Mouse (Mus musculus): ENCODE measurements around the gene Tectb. TPM values are rescaled to one million over a fixed set of nuclear protein-coding genes. Genes with fewer than 3 reads are reported as not detected.

The Tectb gene
- polyA plus RNA-seq, 1 experiment: not detected

- Histone ChIP-seq H3K27me3 (ENCODE audit: control insufficient read depth, insufficient read depth, low read length) (no peaks in the 10 kb centered on the region), H3K4me1 (ENCODE audit: control insufficient read depth, insufficient read depth, insufficient read length, low read length) (peaks cover 2% of the 10 kb centered on the region; the same call in 1 of the 2 replicates), H3K4me3 (ENCODE audit: low read depth, low read length) (no peak overlapping the region), H3K36me3 (ENCODE audit: control insufficient read depth, insufficient read depth, low read length) (no peaks in the 10 kb centered on the region), H3K27ac (ENCODE audit: insufficient read depth, low read depth, low read length) (no peak overlapping the region)
- TF ChIP-seq CTCF (IDR thresholded peaks at IDR 0.05; ENCODE audit: extremely low read depth, insufficient read length, insufficient replicate concordance, low read depth, low read length) (peak; percentile 19; the same call in 1 of the 2 replicates), POLR2A (IDR thresholded peaks at IDR 0.05; ENCODE audit: low read depth, low read length) (no peak)
- WGBS: 69% methylated on average over 7 of the region's 7 CpGs
Measured at GRCm38 (mm10) chr19:55227135-55227534, 46.6 kb downstream of the Tectb start.

GRCm38 (mm10) chr19:55231081-55231480, 50.5 kb downstream of the Tectb start:
- no peak overlapping the region for H3K4me3 ChIP-seq (ENCODE audit: low read depth, low read length)
- H3K27me3 ChIP-seq (ENCODE audit: control insufficient read depth, insufficient read depth, low read length): no peaks in the 10 kb centered on the region
- H3K27ac ChIP-seq (ENCODE audit: insufficient read depth, low read depth, low read length): no peak overlapping the region
- H3K36me3 ChIP-seq (ENCODE audit: control insufficient read depth, insufficient read depth, low read length): no peaks in the 10 kb centered on the region
- WGBS: 78% methylated on average over 10 of the region's 10 CpGs
- TF ChIP-seq POLR2A (IDR thresholded peaks at IDR 0.05; ENCODE audit: low read depth, low read length): no peak
- TF ChIP-seq CTCF (IDR thresholded peaks at IDR 0.05; ENCODE audit: extremely low read depth, insufficient read length, insufficient replicate concordance, low read depth, low read length): no peak
- peaks cover 2% of the 10 kb centered on the region; the same call in 1 of the 2 replicates for H3K4me1 ChIP-seq (ENCODE audit: control insufficient read depth, insufficient read depth, insufficient read length, low read length)

- H3K4me3 ChIP-seq (ENCODE audit: low read depth, low read length): no peak overlapping the region
- 17% methylated on average over 8 of the region's 8 CpGs for WGBS
- no peaks in the 10 kb centered on the region for H3K27me3 ChIP-seq (ENCODE audit: control insufficient read depth, insufficient read depth, low read length)
- H3K4me1 ChIP-seq (ENCODE audit: control insufficient read depth, insufficient read depth, insufficient read length, low read length): peaks cover 2% of the 10 kb centered on the region; the same call in 1 of the 2 replicates
- H3K36me3 ChIP-seq (ENCODE audit: control insufficient read depth, insufficient read depth, low read length): no peaks in the 10 kb centered on the region
- no peak for TF ChIP-seq POLR2A (IDR thresholded peaks at IDR 0.05; ENCODE audit: low read depth, low read length)
- TF ChIP-seq CTCF (IDR thresholded peaks at IDR 0.05; ENCODE audit: extremely low read depth, insufficient read length, insufficient replicate concordance, low read depth, low read length): no peak
- H3K27ac ChIP-seq (ENCODE audit: insufficient read depth, low read depth, low read length): peak overlapping the region; percentile 66; the same call in 1 of the 2 replicates
Measured at GRCm38 (mm10) chr19:55232136-55232535, 51.6 kb downstream of the Tectb start.

GRCm38 (mm10) chr19:55236026-55236425, 55.5 kb downstream of the Tectb start:
- Histone ChIP-seq H3K27me3 (ENCODE audit: control insufficient read depth, insufficient read depth, low read length) (no peaks in the 10 kb centered on the region), H3K27ac (ENCODE audit: insufficient read depth, low read depth, low read length) (no peak overlapping the region), H3K4me1 (ENCODE audit: control insufficient read depth, insufficient read depth, insufficient read length, low read length) (peaks cover 2% of the 10 kb centered on the region; the same call in 1 of the 2 replicates), H3K4me3 (ENCODE audit: low read depth, low read length) (no peak overlapping the region), H3K36me3 (ENCODE audit: control insufficient read depth, insufficient read depth, low read length) (no peaks in the 10 kb centered on the region)
- TF ChIP-seq CTCF (IDR thresholded peaks at IDR 0.05; ENCODE audit: extremely low read depth, insufficient read length, insufficient replicate concordance, low read depth, low read length): no peak
- TF ChIP-seq POLR2A (IDR thresholded peaks at IDR 0.05; ENCODE audit: low read depth, low read length): no peak
- whole genome bisulfite sequencing: 13% methylated on average over 2 of the region's 2 CpGs

- 81% methylated on average over 5 of the region's 5 CpGs for WGBS
- no peaks in the 10 kb centered on the region for H3K27me3 ChIP-seq (ENCODE audit: control insufficient read depth, insufficient read depth, low read length)
Measured at GRCm38 (mm10) chr19:55236564-55236963, 56.0 kb downstream of the Tectb start.

DNA sequence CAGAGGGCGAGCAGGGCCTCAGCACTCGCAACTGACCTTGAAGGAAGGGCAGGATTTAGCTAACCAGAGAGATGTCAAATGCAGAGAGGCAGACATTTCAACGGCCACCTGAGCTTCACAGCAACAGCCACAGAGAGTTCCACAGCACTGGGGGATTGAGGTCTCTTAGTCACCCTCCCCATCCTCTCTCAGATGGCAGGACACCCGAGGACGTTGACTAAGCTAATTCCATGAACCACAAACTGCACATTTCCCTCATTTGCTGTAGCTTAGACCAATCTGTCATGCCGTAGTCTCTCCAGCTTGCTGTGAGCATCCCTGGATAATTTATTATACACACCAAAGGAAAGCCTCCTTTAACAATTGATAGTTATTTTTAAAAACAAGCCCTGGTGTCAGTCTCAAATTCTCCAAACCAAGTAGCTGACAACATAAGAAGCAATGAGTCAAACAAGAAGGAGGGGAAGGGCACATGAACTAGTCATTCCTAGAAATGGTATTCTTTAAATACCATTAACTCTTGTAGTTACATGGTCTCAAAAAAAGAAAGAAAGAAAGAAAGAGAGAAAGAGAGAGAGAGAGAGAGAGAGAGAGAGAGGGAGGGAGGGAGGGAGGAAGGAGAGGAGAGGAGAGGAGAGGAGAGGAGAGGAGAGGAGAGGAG, 59.4 kb downstream of the Tectb start:
- TF ChIP-seq CTCF (IDR thresholded peaks at IDR 0.05; ENCODE audit: extremely low read depth, insufficient read length, insufficient replicate concordance, low read depth, low read length) (no peak), POLR2A (IDR thresholded peaks at IDR 0.05; ENCODE audit: low read depth, low read length) (no peak)
- H3K27ac ChIP-seq (ENCODE audit: insufficient read depth, low read depth, low read length): no peak overlapping the region
- peaks cover 3% of the 10 kb centered on the region; the same call in 1 of the 2 replicates for H3K4me1 ChIP-seq (ENCODE audit: control insufficient read depth, insufficient read depth, insufficient read length, low read length)
- no peaks in the 10 kb centered on the region for H3K36me3 ChIP-seq (ENCODE audit: control insufficient read depth, insufficient read depth, low read length)
- H3K4me3 ChIP-seq (ENCODE audit: low read depth, low read length): no peak overlapping the region
- no peaks in the 10 kb centered on the region for H3K27me3 ChIP-seq (ENCODE audit: control insufficient read depth, insufficient read depth, low read length)
- WGBS: 69% methylated on average over 6 of the region's 6 CpGs

More at GRCm38 (mm10) chr19:55236564-55236963, 56.0 kb downstream of the Tectb start:
- Histone ChIP-seq H3K4me3 (ENCODE audit: low read depth, low read length) (no peak overlapping the region), H3K27ac (ENCODE audit: insufficient read depth, low read depth, low read length) (no peak overlapping the region), H3K4me1 (ENCODE audit: control insufficient read depth, insufficient read depth, insufficient read length, low read length) (peaks cover 2% of the 10 kb centered on the region; the same call in 1 of the 2 replicates), H3K36me3 (ENCODE audit: control insufficient read depth, insufficient read depth, low read length) (no peaks in the 10 kb centered on the region)
- no peak for TF ChIP-seq CTCF (IDR thresholded peaks at IDR 0.05; ENCODE audit: extremely low read depth, insufficient read length, insufficient replicate concordance, low read depth, low read length)
- no peak for TF ChIP-seq POLR2A (IDR thresholded peaks at IDR 0.05; ENCODE audit: low read depth, low read length)

DNA sequence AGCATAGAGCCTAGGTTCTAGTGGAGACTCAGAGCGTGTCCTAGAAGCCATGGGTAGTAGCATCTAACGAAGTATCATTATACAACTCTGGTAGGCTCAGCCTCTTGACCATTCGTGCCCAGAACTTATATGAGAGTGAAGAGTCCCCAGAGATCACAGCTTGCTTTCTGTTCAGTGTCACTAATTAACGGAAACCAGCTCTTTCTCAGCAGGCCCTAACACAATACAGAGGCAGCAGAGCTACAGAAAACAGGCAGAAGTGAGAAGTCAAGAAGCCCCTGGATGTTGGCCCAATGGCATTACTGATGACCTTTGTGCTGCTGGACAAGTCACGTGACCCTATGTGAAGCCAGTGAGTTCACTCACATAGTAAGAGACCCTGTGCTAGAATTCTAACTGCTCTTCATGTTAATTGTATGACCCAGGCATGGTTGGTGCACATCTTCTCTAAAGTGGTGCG, 60.7 kb downstream of the Tectb start, which contains the start of gene Gucy2g:
TSS of gene Gucy2g (minus strand) at position 51 of the 460 bp plus-strand sequence.
- Histone ChIP-seq H3K27ac (ENCODE audit: insufficient read depth, low read depth, low read length) (no peak within 1 kb of the TSS), H3K4me3 (ENCODE audit: low read depth, low read length) (no peak within 1 kb of the TSS), H3K4me1 (ENCODE audit: control insufficient read depth, insufficient read depth, insufficient read length, low read length) (peaks cover 9% of the 10 kb centered on the region; the same call in 1 of the 2 replicates), H3K36me3 (ENCODE audit: control insufficient read depth, insufficient read depth, low read length) (no peaks in the 10 kb centered on the region), H3K27me3 (ENCODE audit: control insufficient read depth, insufficient read depth, low read length) (no peaks in the 10 kb centered on the region)
- TF ChIP-seq POLR2A (IDR thresholded peaks at IDR 0.05; ENCODE audit: low read depth, low read length): no peak
- WGBS: 89% methylated on average over 6 of the region's 6 CpGs

Measured in small intestine, adult 2 months (tissue).